Mouse (Mus musculus) bone marrow macrophage, adult 2 months (primary cell): Measurements from ENCODE around the gene Nmnat2.

Experiments
- CTCF ChIP-seq: IDR thresholded peaks from 2 replicates; pipeline ENCODE4 v1.5.1; 2012; ENCODE audit warnings: low read depth, mild to moderate bottlenecking, low read length, moderate library complexity
- POLR2A ChIP-seq: IDR thresholded peaks from 2 replicates; pipeline ENCODE4 v1.6.1; 2012; ENCODE audit warnings: mild to moderate bottlenecking, low read depth, low read length, borderline replicate concordance

DNA sequence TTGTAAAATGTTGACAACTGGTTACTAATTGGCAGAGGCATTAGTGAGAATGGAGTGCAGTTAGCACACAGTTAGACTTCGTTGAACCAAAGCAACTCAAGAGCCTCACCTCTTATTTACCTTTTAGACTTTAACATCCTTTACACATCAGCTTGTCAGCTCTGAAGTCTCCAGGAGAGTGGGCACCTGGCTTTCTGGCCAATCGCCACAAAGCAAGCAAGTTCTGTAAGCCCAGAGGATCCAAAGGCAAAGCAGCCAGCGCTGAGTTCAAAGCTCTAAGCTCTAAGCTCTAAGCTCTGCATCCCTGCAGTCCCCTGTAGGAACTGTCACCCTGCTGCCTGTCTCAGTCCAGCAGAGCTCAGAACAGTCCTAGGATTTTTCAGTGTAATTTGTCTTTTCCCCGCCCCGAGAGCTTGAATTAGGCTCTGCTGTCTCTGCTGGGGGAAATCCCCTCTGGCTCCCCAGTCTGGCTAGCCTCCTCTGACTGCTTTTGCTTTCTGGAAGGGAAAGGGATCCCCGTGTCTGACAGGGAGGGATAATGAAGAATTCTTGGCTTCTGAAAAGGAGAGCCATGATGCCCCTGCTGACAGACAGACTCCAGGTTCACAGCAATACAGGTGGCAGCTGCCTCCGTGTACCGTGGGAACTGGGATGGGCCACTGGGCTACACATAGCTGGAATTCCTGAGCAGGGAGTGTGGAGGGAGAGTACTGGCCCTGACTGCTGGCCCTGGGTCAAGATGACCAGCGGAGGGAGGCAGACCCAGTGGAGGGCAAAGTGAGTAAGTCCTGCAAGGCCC, 136.8 kb downstream of the Nmnat2 start:
- TF ChIP-seq CTCF (no peak), POLR2A (no peak)
